Mouse (Mus musculus) embryonic facial prominence, embryonic 14.5 days (tissue): ENCODE results near the gene Kcnc4. TPM values are rescaled to one million over a fixed set of nuclear protein-coding genes. Genes with fewer than 3 reads are reported as not detected.

Experiments
- ATAC-seq: fragments of 200-750 bp; cut with Nextera tagmentation; 2 replicates; pipeline ENCODE4 v1.8.0; 2017; ENCODE audit warnings: low read depth, moderate number of reproducible peaks, moderate TSS enrichment
- DNase-seq: peaks from one replicate; pipeline ENCODE4 v3.0.0-alpha.2; 2015; ENCODE audit warnings: low spot score
- H3K27ac ChIP-seq: fragments of 300-500 bp; sonication (generic); replicated peaks from 2 replicates; pipeline ENCODE4 v1.5.1; 2014; ENCODE audit warnings: low read depth, mild to moderate bottlenecking, low read length, moderate library complexity
- H3K27me3 ChIP-seq: fragments of 300-500 bp; sonication (generic); replicated peaks from 2 replicates; pipeline ENCODE4 v1.6.1; 2014; ENCODE audit warnings: low read length; ENCODE audit not compliant: control insufficient read depth, insufficient read depth
- H3K36me3 ChIP-seq: fragments of 300-500 bp; sonication (generic); 2 replicates; pipeline ENCODE4 v1.6.1; 2014; ENCODE audit warnings: low read length, mixed read lengths; ENCODE audit not compliant: control insufficient read depth, insufficient read depth
- H3K4me1 ChIP-seq: fragments of 300-500 bp; sonication (generic); 2 replicates; pipeline ENCODE4 v1.6.1; 2014; ENCODE audit warnings: antibody characterized with exemption, low read length; ENCODE audit not compliant: control insufficient read depth, insufficient read depth
- H3K4me2 ChIP-seq: fragments of 300-500 bp; sonication (generic); 2 replicates; pipeline ENCODE4 v1.6.1; 2014; ENCODE audit warnings: low read depth, mild to moderate bottlenecking, low read length, moderate library complexity, mixed read lengths
- H3K4me3 ChIP-seq: fragments of 300-500 bp; sonication (generic); 2 replicates; pipeline ENCODE4 v1.5.1; 2014; ENCODE audit warnings: low read depth, mild to moderate bottlenecking, low read length
- H3K9ac ChIP-seq: fragments of 300-500 bp; sonication (generic); 2 replicates; pipeline ENCODE4 v1.6.1; 2014; ENCODE audit warnings: low read depth, mild to moderate bottlenecking, low read length, moderate library complexity, mixed read lengths
- H3K9me3 ChIP-seq: fragments of 300-500 bp; sonication (generic); 2 replicates; pipeline ENCODE4 v1.6.1; 2016; ENCODE audit warnings: low read length; ENCODE audit not compliant: control insufficient read depth
- WGBS: fragments of 180-500 bp; shearing (Covaris S2); extraction: QIAGEN DNeasy Blood & Tissue Kit; methylation state at CpG from one replicate; pipeline ENCODE4 v1.1.7; 2014; 5-methylcytosine and 5-hydroxymethylcytosine counted together
- polyA plus RNA-seq: library from polyadenylated mRNA; unstranded; fragments of >200 nt; fragmentation: Nextera tagmentation; extraction: Ambion mirVana; gene quantifications from 2 replicates; pipeline ENCODE4 v1.2.1, GENCODE M21; 2014

Gene Kcnc4
- polyA plus RNA-seq, 1 experiment from 2014 or later = 1.3 TPM

DNA sequence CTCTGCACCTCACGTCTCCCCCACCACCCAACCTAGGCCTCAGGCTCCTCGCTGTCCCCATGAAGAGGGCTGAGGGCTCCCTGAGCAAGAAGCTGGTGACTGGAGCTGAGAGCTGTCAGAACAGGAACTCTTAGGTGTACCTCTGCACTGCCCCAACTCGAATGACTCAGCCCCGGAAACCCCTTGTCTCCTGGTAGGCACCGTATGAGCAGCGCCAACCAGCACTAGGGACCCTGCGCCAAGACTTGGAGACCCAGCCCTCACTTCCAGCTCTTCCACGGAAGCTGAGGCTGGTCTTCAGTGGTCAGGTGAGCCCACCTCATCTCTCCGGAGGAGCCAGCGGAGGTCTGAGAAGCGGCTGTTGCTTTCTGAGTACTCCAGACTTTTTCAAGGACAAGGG is 8.8 kb upstream of the Kcnc4 start:
- H3K9me3 ChIP-seq = no peaks in the 10 kb centered on the region
- H3K4me2 ChIP-seq = no peak overlapping the region
- no peak overlapping the region for H3K27ac ChIP-seq
- DNase-seq = no peak
- ATAC-seq = no peak
- H3K9ac ChIP-seq = no peak overlapping the region
- no peaks in the 10 kb centered on the region for H3K36me3 ChIP-seq
- H3K27me3 ChIP-seq = peaks cover 11% of the 10 kb centered on the region; the same call in 1 of the 2 replicates
- no peaks in the 10 kb centered on the region for H3K4me1 ChIP-seq
- no peak overlapping the region for H3K4me3 ChIP-seq
- WGBS = 89% methylated on average over 11 of the region's 11 CpGs

DNA sequence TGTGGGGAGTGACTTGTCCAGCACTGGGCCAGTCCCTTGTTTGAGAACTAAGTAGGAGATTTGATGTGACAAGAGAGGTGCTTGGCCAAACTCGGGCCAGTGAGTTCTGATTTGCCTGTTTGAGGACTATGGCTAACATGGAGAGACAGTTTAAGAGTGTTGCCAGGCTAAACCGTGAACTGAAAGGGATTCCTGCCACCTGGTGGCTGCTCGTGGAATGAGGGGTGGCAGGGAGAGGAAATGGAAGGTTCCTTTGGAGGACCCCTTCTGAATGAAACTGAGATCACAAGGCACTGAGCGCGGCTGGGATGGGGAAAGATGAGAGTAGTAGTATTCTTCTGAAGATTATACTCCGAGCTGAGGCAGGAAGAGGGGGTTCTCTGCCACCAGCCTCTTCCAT is 7.2 kb upstream of the Kcnc4 start:
- ATAC-seq (no peak; the same call in 1 of the 2 replicates), DNase-seq (peak; percentile 69)
- H3K27me3 ChIP-seq = peaks cover 20% of the 10 kb centered on the region
- H3K9me3 ChIP-seq = no peaks in the 10 kb centered on the region
- no peak overlapping the region for H3K9ac ChIP-seq
- no peaks in the 10 kb centered on the region for H3K36me3 ChIP-seq
- H3K4me2 ChIP-seq = no peak overlapping the region
- no peak overlapping the region for H3K4me3 ChIP-seq
- H3K27ac ChIP-seq = no peak overlapping the region
- no peaks in the 10 kb centered on the region for H3K4me1 ChIP-seq
- WGBS = 4% methylated on average over 6 of the region's 6 CpGs

DNA sequence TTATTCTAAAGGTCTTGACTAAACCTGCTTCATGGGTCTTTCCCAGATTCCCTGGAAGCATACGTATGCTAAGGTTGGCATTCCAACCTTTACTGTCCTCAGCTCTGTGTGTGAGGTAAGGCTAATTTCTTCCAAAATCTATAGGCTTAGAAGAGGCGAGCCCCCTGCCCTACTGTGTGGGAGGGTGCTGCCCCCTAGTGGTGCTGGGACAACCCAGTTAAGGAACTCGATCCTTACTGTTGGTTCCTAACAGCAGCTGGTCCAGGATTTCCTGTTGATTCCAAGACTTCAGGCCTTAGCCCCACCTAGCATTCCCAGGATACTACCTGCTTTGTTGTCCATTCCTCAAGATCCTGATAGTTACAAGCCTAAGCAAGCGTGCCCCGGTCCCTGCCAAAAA is 2.8 kb upstream of the Kcnc4 start:
- Histone ChIP-seq H3K27ac (no peak overlapping the region), H3K4me3 (no peak overlapping the region), H3K36me3 (no peaks in the 10 kb centered on the region), H3K9ac (no peak overlapping the region), H3K9me3 (no peaks in the 10 kb centered on the region), H3K4me1 (peaks cover 15% of the 10 kb centered on the region; the same call in 1 of the 2 replicates), H3K4me2 (no peak overlapping the region), H3K27me3 (peaks cover 64% of the 10 kb centered on the region)
- WGBS = 12% methylated on average over 5 of the region's 5 CpGs
- ATAC-seq (0 out of 2 replicates have a peak, but pooled peaks have one; percentile 34), DNase-seq (peak; percentile 84)

DNA sequence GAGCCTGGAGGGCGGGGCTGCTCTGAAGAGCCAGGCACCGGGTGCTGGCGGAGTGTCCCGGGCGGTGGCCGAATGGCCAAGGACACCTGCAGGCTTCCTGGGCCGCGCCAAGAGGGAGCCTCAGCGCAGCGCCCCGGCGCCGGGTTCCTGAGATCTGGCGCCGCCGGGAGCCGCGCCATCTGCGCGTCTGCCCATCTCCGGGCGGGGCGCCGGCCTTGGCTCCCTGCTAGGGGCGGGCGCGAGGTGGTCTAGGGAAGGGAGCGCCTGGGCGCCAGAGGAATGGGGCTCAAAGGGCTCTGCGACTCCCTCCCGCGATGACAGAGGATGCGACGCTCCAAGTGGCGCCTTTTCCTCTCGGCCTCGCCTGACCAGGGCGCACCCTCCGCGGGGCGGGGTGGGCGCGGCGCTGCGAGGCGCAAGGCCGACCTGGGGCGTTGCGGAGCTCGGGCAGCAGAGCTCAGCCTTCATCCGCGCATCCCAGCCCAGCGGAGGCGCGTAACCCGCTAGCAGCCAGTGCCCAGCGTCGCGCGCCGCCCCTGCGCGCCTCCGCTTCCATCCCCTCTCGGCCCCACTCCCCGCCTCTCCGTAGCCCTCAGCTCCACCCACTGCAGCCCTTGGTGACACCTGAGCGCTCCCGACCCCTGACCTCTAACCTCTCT is 550 bp upstream of the Kcnc4 start:
- Histone ChIP-seq H3K4me1 (peaks cover 15% of the 10 kb centered on the region; the same call in 1 of the 2 replicates), H3K9ac (peak overlapping the region; percentile 49), H3K27me3 (peaks cover 81% of the 10 kb centered on the region), H3K4me3 (peak overlapping the region; percentile 44), H3K4me2 (peak overlapping the region; percentile 95), H3K9me3 (no peaks in the 10 kb centered on the region), H3K36me3 (no peaks in the 10 kb centered on the region), H3K27ac (no peak overlapping the region)
- ATAC-seq (peak; percentile 38), DNase-seq (no peak)
- WGBS = 0% methylated on average over 20 of the region's 69 CpGs

DNA sequence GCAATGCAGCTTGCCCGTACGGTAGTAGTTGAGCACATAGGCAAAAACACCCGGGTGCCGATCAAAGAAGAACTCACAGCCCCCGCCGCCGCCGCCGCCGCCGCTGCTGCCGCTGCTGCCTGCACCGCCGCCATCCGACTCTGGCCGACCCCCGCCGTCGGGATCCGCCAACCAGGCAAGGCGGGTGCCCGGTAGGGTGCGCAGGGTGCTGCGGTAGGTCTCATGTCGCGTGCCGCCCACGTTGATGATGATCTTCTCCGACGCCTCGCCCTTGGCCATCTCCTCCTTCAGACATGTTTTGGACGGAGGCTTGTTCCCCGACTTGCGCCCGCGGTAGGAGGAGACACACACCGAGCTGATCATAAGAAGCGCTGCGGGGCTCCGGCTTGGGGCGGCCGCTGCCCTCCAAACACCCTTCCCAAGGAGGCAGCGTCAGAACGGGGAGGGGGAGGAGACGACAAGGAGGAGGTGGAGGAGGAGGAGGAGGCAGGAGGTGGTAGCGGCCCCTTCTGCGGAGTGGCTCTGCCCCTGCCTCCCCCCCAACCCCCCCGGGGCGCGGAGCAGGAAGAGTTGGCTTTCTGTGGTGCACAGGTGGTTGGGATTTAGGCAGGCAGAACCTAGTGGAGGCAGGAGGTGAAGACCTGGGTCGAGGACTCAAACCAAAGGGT is 690 bp downstream of the Kcnc4 start:
- Histone ChIP-seq H3K27ac (no peak overlapping the region), H3K36me3 (no peaks in the 10 kb centered on the region), H3K4me1 (peaks cover 15% of the 10 kb centered on the region; the same call in 1 of the 2 replicates), H3K4me3 (peak overlapping the region; percentile 44), H3K9ac (peak overlapping the region; percentile 49), H3K4me2 (peak overlapping the region; percentile 95), H3K27me3 (peaks cover 79% of the 10 kb centered on the region), H3K9me3 (no peaks in the 10 kb centered on the region)
- ATAC-seq = peak; percentile 3; the same call in 1 of the 2 replicates
- DNase-seq = no peak
- WGBS = 0% methylated on average over 17 of the region's 51 CpGs

DNA sequence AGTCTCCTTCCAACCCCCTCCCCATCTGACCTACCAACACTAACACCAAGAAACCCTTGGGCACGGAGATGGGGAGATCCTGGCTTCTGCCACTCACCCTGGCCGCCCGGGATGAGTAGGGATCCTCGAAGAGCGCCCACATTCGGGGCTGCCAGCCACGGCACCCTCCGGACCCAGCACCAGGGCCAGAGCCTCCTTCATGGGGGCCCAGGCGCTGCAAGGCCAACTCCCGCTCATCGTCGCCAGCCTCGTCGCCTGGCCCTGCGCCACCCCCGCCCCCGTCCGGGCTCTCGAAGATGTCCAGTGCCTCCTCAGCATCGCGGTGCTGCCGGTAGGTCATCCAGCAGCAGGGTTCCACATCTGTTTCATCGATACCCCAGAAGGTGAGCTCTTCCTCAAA is 1.2 kb downstream of the Kcnc4 start:
- Histone ChIP-seq H3K36me3 (no peaks in the 10 kb centered on the region), H3K4me2 (peak overlapping the region; percentile 95), H3K9ac (0 out of 2 replicates have a peak overlapping the region, but pooled peaks have one; percentile 49), H3K27me3 (peaks cover 75% of the 10 kb centered on the region), H3K9me3 (no peaks in the 10 kb centered on the region), H3K27ac (no peak overlapping the region), H3K4me3 (peak overlapping the region; percentile 44), H3K4me1 (peaks cover 15% of the 10 kb centered on the region; the same call in 1 of the 2 replicates)
- no peak for DNase-seq
- no peak for ATAC-seq
- WGBS = 2% methylated on average over 19 of the region's 23 CpGs

DNA sequence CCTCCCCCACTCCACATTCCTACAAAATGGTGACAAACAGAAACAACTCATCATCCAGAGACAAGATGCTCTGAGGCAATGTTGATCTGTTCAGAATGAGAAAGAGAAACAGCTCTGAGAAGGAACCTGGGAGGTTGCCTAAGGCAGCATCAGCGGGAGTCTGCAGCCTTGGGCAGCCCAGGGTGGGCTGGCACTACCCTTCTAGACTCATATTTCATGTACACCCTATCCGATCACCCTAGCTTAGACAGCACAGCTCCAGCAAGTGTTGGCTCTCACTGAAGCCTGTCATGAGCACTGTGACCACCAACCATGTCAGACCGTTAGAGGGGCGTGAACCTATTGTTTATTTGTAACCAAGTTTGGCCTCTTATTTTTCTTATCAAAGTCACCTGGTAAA is 5.1 kb downstream of the Kcnc4 start:
- Histone ChIP-seq H3K27me3 (peaks cover 43% of the 10 kb centered on the region), H3K4me2 (no peak overlapping the region), H3K4me1 (peaks cover 9% of the 10 kb centered on the region; the same call in 1 of the 2 replicates), H3K9ac (no peak overlapping the region), H3K9me3 (no peaks in the 10 kb centered on the region), H3K27ac (no peak overlapping the region), H3K4me3 (no peak overlapping the region), H3K36me3 (no peaks in the 10 kb centered on the region)
- ATAC-seq = no peak
- 63% methylated on average over 4 of the region's 4 CpGs for WGBS
- DNase-seq = no peak

DNA sequence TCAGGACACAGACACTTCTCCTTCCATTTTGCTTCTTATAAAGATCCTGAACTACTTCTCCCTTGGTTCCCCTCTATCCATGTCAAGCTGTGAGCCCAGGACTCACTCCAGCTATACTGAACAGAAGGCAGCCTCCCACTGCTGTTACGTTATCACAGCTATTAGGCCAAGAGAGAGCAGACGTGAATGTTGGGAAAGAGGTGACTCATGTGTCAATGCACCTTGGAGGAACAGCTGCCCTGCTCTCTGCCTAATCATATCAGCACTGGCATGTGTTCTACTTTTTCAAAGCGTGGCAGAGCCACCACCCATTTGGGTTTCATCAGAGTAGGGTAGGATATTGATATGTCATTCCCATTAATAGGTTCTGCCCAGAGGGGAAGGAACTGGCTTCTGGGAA is 12.5 kb downstream of the Kcnc4 start:
- Histone ChIP-seq H3K4me2 (no peak overlapping the region), H3K27ac (no peak overlapping the region), H3K9ac (no peak overlapping the region), H3K4me1 (no peaks in the 10 kb centered on the region), H3K36me3 (no peaks in the 10 kb centered on the region), H3K4me3 (no peak overlapping the region), H3K27me3 (no peaks in the 10 kb centered on the region), H3K9me3 (no peaks in the 10 kb centered on the region)
- 61% methylated on average over 3 of the region's 3 CpGs for WGBS
- no peak for ATAC-seq
- no peak for DNase-seq
